Mouse (Mus musculus) forebrain, embryonic 13.5 days (tissue): ENCODE measurements at regions not wholly inside any gene's neighbourhood (a gene's known extent, or its start where the extent isn't known, plus 50 kb on each side); places are given as distances from the start of the nearest gene placed in this dataset.
A peak's percentile ranks its signal among the peaks of the same experiment; 100 is the strongest.

Experiments
- ATAC-seq: fragments of 200-750 bp; cut with Nextera tagmentation; 2 replicates; pipeline ENCODE4 v1.8.0; 2017
- H3K27ac ChIP-seq: fragments of 300-500 bp; sonication (generic); 2 replicates; pipeline ENCODE4 v1.5.1; 2015; ENCODE audit warnings: inconsistent platforms, mild to moderate bottlenecking, moderate library complexity
- H3K27me3 ChIP-seq: fragments of 300-500 bp; sonication (generic); 2 replicates; pipeline ENCODE4 v1.6.1; 2015; ENCODE audit warnings: mild to moderate bottlenecking, inconsistent platforms
- H3K36me3 ChIP-seq: fragments of 300-500 bp; sonication (generic); 2 replicates; pipeline ENCODE4 v1.6.1; 2015; ENCODE audit warnings: mild to moderate bottlenecking, inconsistent platforms; ENCODE audit not compliant: poor library complexity, severe bottlenecking
- H3K4me1 ChIP-seq: fragments of 300-500 bp; sonication (generic); 2 replicates; pipeline ENCODE4 v1.6.1; 2015; ENCODE audit warnings: inconsistent platforms
- H3K4me2 ChIP-seq: fragments of 300-500 bp; sonication (generic); 2 replicates; pipeline ENCODE4 v1.6.1; 2015; ENCODE audit warnings: inconsistent platforms, mild to moderate bottlenecking, moderate library complexity
- H3K4me3 ChIP-seq: fragments of 300-500 bp; sonication (generic); 2 replicates; pipeline ENCODE4 v1.5.1; 2015; ENCODE audit warnings: mild to moderate bottlenecking, inconsistent platforms
- H3K9ac ChIP-seq: fragments of 300-500 bp; sonication (generic); 2 replicates; pipeline ENCODE4 v1.6.1; 2015; ENCODE audit warnings: mild to moderate bottlenecking, inconsistent platforms
- H3K9me3 ChIP-seq: fragments of 300-500 bp; sonication (generic); replicated peaks from 2 replicates; pipeline ENCODE4 v1.6.1; 2016; ENCODE audit warnings: inconsistent platforms
- WGBS: fragments of 180-500 bp; shearing (Covaris S2); methylation state at CpG from one replicate; pipeline ENCODE4 v1.1.7; 2015; 5-methylcytosine and 5-hydroxymethylcytosine counted together

DNA sequence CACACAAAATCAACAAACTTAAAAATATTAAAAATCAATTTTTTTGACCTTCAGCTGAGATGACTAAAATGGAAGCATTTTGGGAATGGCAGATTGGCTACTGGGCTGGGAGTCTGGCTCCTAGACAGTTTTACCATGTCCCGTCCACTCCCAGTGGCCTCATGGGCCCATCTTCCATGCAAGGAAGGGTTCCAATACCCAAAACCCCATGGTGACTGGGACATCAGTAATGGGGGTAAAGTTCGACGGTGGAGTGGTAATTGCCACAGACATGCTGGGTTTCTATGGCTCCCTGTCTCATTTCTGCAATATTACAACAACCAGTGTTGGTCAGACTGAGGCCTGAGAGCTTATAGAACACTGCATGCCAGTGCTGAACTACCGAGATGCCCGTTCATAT is 82.2 kb downstream of the Il20rb start:
- H3K27me3 ChIP-seq = no peaks in the 10 kb centered on the region
- 0 out of 2 replicates have a peak, but pooled peaks cover 3% of the 10 kb centered on the region for H3K9me3 ChIP-seq
- H3K36me3 ChIP-seq = no peaks in the 10 kb centered on the region
- no peaks in the 10 kb centered on the region for H3K4me1 ChIP-seq
- no peak for ATAC-seq
- H3K4me2 ChIP-seq = no peak overlapping the region
- H3K27ac ChIP-seq = no peak overlapping the region
- WGBS = 96% methylated on average over 5 of the region's 5 CpGs
- no peak overlapping the region for H3K9ac ChIP-seq
- H3K4me3 ChIP-seq = no peak overlapping the region

DNA sequence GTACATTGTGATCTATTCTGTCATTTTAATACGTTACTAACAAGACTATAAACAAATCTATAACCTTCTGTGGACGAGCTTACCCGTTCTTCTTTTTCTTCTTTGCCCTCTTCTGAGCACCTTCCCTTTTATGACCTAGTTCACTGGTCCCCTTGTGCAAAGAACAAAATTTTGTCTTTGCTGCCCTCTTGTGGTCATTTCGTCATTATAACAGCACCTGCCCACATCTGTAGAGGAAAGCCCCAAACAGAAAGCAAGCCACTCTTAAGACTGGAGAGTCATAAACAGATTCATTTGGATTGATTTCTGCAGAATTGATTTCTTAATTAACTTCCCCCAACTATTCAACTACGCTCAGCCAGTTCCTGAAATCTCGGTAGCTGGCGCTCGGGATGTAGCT is 86.2 kb downstream of the Il20rb start:
- Histone ChIP-seq H3K4me3 (no peak overlapping the region), H3K4me1 (no peaks in the 10 kb centered on the region), H3K36me3 (no peaks in the 10 kb centered on the region), H3K9ac (no peak overlapping the region), H3K9me3 (no peaks in the 10 kb centered on the region), H3K27me3 (no peaks in the 10 kb centered on the region), H3K4me2 (no peak overlapping the region), H3K27ac (no peak overlapping the region)
- ATAC-seq = peak; percentile 77; the same call in 1 of the 2 replicates
- WGBS = 19% methylated on average over 8 of the region's 8 CpGs

- H3K27ac ChIP-seq = no peak overlapping the region
- no peaks in the 10 kb centered on the region for H3K27me3 ChIP-seq
- no peak overlapping the region for H3K4me2 ChIP-seq
- no peak overlapping the region for H3K9ac ChIP-seq
- no peaks in the 10 kb centered on the region for H3K9me3 ChIP-seq
- no peak overlapping the region for H3K4me3 ChIP-seq
- WGBS = 98% methylated on average over 7 of the region's 7 CpGs
- no peaks in the 10 kb centered on the region for H3K36me3 ChIP-seq
- H3K4me1 ChIP-seq = no peaks in the 10 kb centered on the region
- no peak for ATAC-seq
These were observed 90.2 kb downstream of the Il20rb start for GRCm38 (mm10) chr9:100396340-100396910.

DNA sequence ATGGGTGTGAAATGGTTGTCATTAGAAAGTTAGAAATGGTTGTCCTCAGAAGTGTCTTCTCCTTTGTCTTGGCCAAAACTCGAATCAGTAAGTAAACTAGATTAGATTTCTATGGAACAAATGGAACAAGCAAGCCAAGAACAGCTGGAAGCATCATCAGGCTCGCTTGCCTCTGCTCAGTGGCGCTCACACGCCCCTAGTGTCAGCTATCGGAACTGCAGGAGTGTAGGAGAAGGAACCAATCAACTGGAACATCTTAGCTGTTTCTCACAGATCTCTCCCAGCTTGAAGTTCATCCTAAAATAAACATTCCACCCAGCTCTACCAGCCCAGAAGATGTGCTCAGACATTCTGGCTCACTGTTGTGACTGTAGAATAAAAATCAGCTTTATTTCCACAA is 90.9 kb downstream of the Il20rb start:
- H3K27ac ChIP-seq = no peak overlapping the region
- H3K9me3 ChIP-seq = no peaks in the 10 kb centered on the region
- no peak overlapping the region for H3K4me2 ChIP-seq
- no peak for ATAC-seq
- H3K27me3 ChIP-seq = no peaks in the 10 kb centered on the region
- H3K36me3 ChIP-seq = no peaks in the 10 kb centered on the region
- H3K4me1 ChIP-seq = no peaks in the 10 kb centered on the region
- WGBS = 3% methylated on average over 5 of the region's 5 CpGs
- H3K4me3 ChIP-seq = no peak overlapping the region
- no peak overlapping the region for H3K9ac ChIP-seq

DNA sequence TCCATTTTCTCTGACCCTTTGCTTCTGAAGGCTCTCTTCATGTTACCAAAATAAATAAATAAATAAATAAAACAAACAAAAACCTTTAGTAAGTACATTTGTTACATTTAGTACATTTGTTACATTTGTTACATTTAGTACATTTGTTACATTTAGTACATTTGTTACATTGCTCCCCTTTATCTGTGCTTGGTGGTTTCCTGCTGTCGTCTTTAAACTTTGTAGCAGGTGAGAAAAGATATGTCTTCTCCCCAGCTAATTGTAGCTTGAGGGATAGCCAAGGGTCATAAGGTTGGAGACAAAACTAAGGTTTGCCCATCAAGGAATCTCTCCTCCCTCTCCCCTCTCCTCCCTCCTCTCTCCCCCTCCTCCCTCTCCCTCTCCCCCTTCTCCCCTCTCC is 92.0 kb downstream of the Il20rb start:
- Histone ChIP-seq H3K4me2 (no peak overlapping the region), H3K36me3 (no peaks in the 10 kb centered on the region), H3K9me3 (no peaks in the 10 kb centered on the region), H3K4me3 (no peak overlapping the region), H3K27ac (no peak overlapping the region), H3K9ac (no peak overlapping the region), H3K4me1 (no peaks in the 10 kb centered on the region), H3K27me3 (no peaks in the 10 kb centered on the region)
- ATAC-seq = no peak
- WGBS = 90% methylated on average over 1 of the region's 1 CpGs

DNA sequence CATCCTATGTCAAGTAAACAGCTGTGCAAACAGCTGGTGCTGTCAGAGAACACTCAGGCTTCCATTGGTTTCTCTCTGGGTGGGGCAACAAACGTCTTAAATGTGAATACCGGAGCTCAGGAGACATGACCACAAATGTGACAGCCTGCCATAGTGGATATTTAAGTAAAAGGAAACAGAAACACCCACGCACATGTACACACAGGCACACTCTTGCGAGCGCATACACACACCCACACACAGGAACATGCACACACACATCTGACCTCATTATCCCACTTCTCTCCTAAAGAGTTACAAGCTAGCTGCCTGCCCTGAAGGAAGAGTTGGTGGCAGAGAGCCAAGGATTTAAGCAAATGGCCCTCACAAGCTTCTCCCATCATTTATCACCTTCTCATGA is 92.4 kb downstream of the Il20rb start:
- no peak for ATAC-seq
- H3K4me3 ChIP-seq = no peak overlapping the region
- H3K27me3 ChIP-seq = no peaks in the 10 kb centered on the region
- no peaks in the 10 kb centered on the region for H3K9me3 ChIP-seq
- no peak overlapping the region for H3K27ac ChIP-seq
- H3K4me1 ChIP-seq = no peaks in the 10 kb centered on the region
- H3K4me2 ChIP-seq = no peak overlapping the region
- WGBS = 82% methylated on average over 5 of the region's 5 CpGs
- H3K9ac ChIP-seq = no peak overlapping the region
- H3K36me3 ChIP-seq = no peaks in the 10 kb centered on the region

DNA sequence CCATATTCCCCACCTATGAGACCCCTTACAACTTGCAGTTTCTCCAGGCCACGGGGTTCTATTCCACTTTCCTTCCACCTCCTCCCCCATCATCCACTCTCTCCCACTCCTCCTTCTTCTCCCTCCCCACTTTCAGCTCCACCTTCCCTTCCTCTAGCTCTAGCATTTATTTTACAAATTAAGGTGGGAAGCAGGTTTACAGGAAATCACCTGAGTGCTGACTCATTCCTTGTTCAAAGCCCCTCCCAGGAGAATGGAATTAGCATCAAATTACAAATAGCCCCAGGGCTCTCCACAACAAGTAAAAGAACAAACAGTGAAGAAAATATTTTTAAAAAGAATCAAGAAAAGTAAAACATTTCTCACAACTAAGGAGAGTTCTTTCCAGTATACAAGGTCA is 94.3 kb downstream of the Il20rb start:
- 56% methylated on average over 1 of the region's 1 CpGs for WGBS
- Histone ChIP-seq H3K4me2 (no peak overlapping the region), H3K9me3 (no peaks in the 10 kb centered on the region), H3K4me1 (no peaks in the 10 kb centered on the region), H3K4me3 (no peak overlapping the region), H3K27ac (no peak overlapping the region), H3K27me3 (peaks cover 2% of the 10 kb centered on the region; the same call in 1 of the 2 replicates), H3K36me3 (no peaks in the 10 kb centered on the region), H3K9ac (no peak overlapping the region)
- no peak for ATAC-seq

- no peak for ATAC-seq
- Histone ChIP-seq H3K4me2 (no peak overlapping the region), H3K9ac (no peak overlapping the region), H3K27me3 (peaks cover 4% of the 10 kb centered on the region; the same call in 1 of the 2 replicates), H3K36me3 (no peaks in the 10 kb centered on the region), H3K4me3 (no peak overlapping the region), H3K4me1 (no peaks in the 10 kb centered on the region), H3K9me3 (no peaks in the 10 kb centered on the region), H3K27ac (no peak overlapping the region)
- 76% methylated on average over 8 of the region's 8 CpGs for WGBS
These were observed 94.9 kb downstream of the Il20rb start for GRCm38 (mm10) chr9:100391566-100392213.

- no peak overlapping the region for H3K9ac ChIP-seq
- no peak overlapping the region for H3K4me3 ChIP-seq
- no peak overlapping the region for H3K4me2 ChIP-seq
- no peaks in the 10 kb centered on the region for H3K4me1 ChIP-seq
- no peaks in the 10 kb centered on the region for H3K36me3 ChIP-seq
- H3K27me3 ChIP-seq = peaks cover 4% of the 10 kb centered on the region; the same call in 1 of the 2 replicates
- no peak for ATAC-seq
- no peak overlapping the region for H3K27ac ChIP-seq
- no peaks in the 10 kb centered on the region for H3K9me3 ChIP-seq
- WGBS = 92% methylated on average over 7 of the region's 7 CpGs
These were observed 98.2 kb downstream of the Il20rb start for GRCm38 (mm10) chr9:100388393-100388792.

DNA sequence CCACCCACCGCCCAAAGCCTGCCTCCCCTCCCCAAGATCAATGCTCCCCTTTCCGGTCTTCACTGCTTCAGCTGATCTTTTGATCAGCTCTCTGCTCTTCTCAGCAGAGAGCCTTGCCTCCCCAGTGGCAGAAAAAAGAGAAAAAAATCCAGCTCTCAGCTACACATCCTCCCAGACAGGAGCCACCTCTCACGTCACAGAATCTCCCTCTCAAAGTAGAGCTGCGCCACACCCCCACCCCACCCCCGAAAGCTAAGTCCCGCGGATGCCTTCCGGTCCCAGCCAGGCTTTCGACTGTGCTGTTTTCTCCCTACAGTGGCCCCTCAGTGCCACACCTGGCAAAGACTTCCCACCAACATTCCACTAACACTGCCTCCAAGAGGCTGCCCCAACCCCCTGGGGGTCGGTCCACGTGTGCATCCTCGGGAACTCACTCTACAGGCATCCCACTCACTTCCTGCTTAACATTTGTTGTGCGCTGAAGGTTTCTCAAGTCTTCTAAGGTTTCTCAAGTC is 99.4 kb downstream of the Il20rb start:
- no peaks in the 10 kb centered on the region for H3K4me1 ChIP-seq
- no peak overlapping the region for H3K4me3 ChIP-seq
- no peaks in the 10 kb centered on the region for H3K36me3 ChIP-seq
- no peak overlapping the region for H3K27ac ChIP-seq
- no peak overlapping the region for H3K9ac ChIP-seq
- H3K9me3 ChIP-seq = no peaks in the 10 kb centered on the region
- H3K4me2 ChIP-seq = no peak overlapping the region
- ATAC-seq = no peak
- WGBS = 41% methylated on average over 13 of the region's 13 CpGs
- H3K27me3 ChIP-seq = peaks cover 4% of the 10 kb centered on the region; the same call in 1 of the 2 replicates

DNA sequence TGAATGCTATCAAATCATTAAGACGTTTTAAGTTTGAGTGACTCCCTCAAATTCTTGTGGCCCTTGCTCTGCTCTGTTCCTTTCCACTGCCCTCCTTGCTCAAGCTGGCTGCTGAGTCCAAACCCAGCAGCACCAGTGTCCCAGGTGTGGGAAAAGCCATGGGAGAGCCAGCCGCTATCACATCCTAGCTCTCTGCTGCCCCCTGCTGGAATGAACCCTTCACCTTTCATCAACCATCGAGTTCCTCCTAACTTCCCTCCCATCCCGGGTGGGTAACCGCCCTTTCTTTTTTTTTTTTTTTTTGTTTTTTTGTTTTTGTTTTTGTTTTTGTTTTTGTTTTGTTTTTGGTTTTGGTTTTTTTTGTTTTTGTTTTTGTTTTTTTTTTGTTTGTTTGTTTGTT is 104.1 kb downstream of the Il20rb start:
- 49% methylated on average over 5 of the region's 5 CpGs for WGBS
- Histone ChIP-seq H3K4me1 (no peaks in the 10 kb centered on the region), H3K36me3 (no peaks in the 10 kb centered on the region), H3K27ac (no peak overlapping the region), H3K9ac (no peak overlapping the region), H3K4me2 (no peak overlapping the region), H3K4me3 (no peak overlapping the region), H3K9me3 (no peaks in the 10 kb centered on the region), H3K27me3 (peaks cover 8% of the 10 kb centered on the region; the same call in 1 of the 2 replicates)
- ATAC-seq = no peak

- no peak for ATAC-seq
- WGBS = 91% methylated on average over 5 of the region's 5 CpGs
- Histone ChIP-seq H3K36me3 (no peaks in the 10 kb centered on the region), H3K4me1 (no peaks in the 10 kb centered on the region), H3K4me3 (no peak overlapping the region), H3K4me2 (no peak overlapping the region), H3K27me3 (no peaks in the 10 kb centered on the region), H3K9me3 (no peaks in the 10 kb centered on the region), H3K27ac (no peak overlapping the region), H3K9ac (no peak overlapping the region)
These were observed 116.7 kb downstream of the Il20rb start for GRCm38 (mm10) chr9:100369921-100370320.

DNA sequence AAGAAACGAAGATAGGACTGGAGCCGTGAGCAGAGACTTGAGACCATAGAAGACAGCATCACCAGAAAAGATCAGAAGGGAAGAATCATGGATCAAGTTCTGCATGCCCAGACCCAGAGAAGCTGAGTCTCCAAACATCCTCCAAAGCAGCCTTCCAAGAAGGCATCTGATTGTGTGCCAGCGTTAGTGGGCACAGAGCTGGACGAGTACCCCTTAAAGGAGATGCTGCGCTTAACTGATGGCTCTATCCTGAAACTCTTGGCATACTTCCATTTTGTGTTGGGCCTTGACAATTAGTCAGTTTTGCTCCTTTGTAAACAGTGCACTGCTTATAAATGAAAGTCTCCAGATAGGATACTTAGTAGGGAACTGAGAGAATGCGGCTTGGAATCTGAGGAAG is 119.8 kb downstream of the Il20rb start:
- Histone ChIP-seq H3K4me1 (no peaks in the 10 kb centered on the region), H3K27ac (no peak overlapping the region), H3K36me3 (no peaks in the 10 kb centered on the region), H3K9ac (no peak overlapping the region), H3K9me3 (no peaks in the 10 kb centered on the region), H3K27me3 (no peaks in the 10 kb centered on the region), H3K4me2 (no peak overlapping the region), H3K4me3 (no peak overlapping the region)
- WGBS = 74% methylated on average over 6 of the region's 6 CpGs
- ATAC-seq = no peak
